Mouse (Mus musculus): ENCODE data around the gene 9530077C05Rik. TPM values are rescaled to one million over a fixed set of nuclear protein-coding genes. Genes with fewer than 3 reads are reported as not detected.

Gene 9530077C05Rik
- polyA plus RNA-seq, 1 experiment = 0.46 TPM

GRCm38 (mm10) chr9:22468170-22468898, 57.0 kb downstream of the 9530077C05Rik start:
- Histone ChIP-seq H3K27me3 (ENCODE audit: control insufficient read depth, insufficient read depth, insufficient read length) (no peaks in the 10 kb centered on the region), H3K4me3 (peak overlapping the region; percentile 39), H3K79me2 (ENCODE audit: control insufficient read depth, insufficient read depth) (peaks cover 13% of the 10 kb centered on the region), H3ac (ENCODE audit: control insufficient read depth, insufficient read length) (peak overlapping the region; percentile 87), H3K36me3 (ENCODE audit: control insufficient read depth, insufficient read depth) (no peaks in the 10 kb centered on the region), H3K4me2 (ENCODE audit: low read depth) (peak overlapping the region; percentile 72)
- TF ChIP-seq POLR2A (IDR thresholded peaks at IDR 0.05; ENCODE audit: insufficient read length, low read depth) (peak; percentile 96), SRF (IDR thresholded peaks at IDR 0.05; ENCODE audit: control insufficient read depth, insufficient read length, low read depth) (no peak), POLR2AphosphoS2 (IDR thresholded peaks at IDR 0.05; ENCODE audit: insufficient read length, low read depth) (peak; percentile 88), MYOD1 (IDR thresholded peaks at IDR 0.05; ENCODE audit: control insufficient read depth in 1 of 3, insufficient read length in 2 of 3, low read depth in 2 of 3) (no peak), USF1 (IDR thresholded peaks at IDR 0.05; ENCODE audit: low read depth) (no peak), CEBPB (IDR thresholded peaks at IDR 0.05; ENCODE audit: insufficient read depth, poor library complexity, severe bottlenecking) (no peak)

GRCm38 (mm10) chr9:22468899-22469259, 57.6 kb downstream of the 9530077C05Rik start:
- peak overlapping the region; percentile 39 for H3K4me3 ChIP-seq
- peak overlapping the region; percentile 72 for H3K4me2 ChIP-seq (ENCODE audit: low read depth)
- H3K36me3 ChIP-seq (ENCODE audit: control insufficient read depth, insufficient read depth) = no peaks in the 10 kb centered on the region
- no peak for TF ChIP-seq REST (IDR thresholded peaks at IDR 0.05; ENCODE audit: insufficient read depth, insufficient read length)
- TF ChIP-seq CEBPB (IDR thresholded peaks at IDR 0.05; ENCODE audit: insufficient read depth, poor library complexity, severe bottlenecking) = no peak
- no peaks in the 10 kb centered on the region for H3K27me3 ChIP-seq (ENCODE audit: control insufficient read depth, insufficient read depth, insufficient read length)
- no peak overlapping the region for H3ac ChIP-seq (ENCODE audit: control insufficient read depth, insufficient read length)
- peaks cover 13% of the 10 kb centered on the region for H3K79me2 ChIP-seq (ENCODE audit: control insufficient read depth, insufficient read depth)

GRCm38 (mm10) chr9:22469643-22470042, 58.3 kb downstream of the 9530077C05Rik start, which contains the start of gene Rp9:
Rp9 (minus strand) TSS chr9:22469743.
- TF ChIP-seq MAX (IDR thresholded peaks at IDR 0.05; ENCODE audit: low read depth) = no peak
- TF ChIP-seq POLR2A (IDR thresholded peaks at IDR 0.05; ENCODE audit: insufficient read length, low read depth) = no peak
- TF ChIP-seq E2F4 (IDR thresholded peaks at IDR 0.05; ENCODE audit: insufficient read depth) = no peak
- TF ChIP-seq POLR2AphosphoS2 (IDR thresholded peaks at IDR 0.05; ENCODE audit: insufficient read length, low read depth) = no peak

GRCm38 (mm10) chr9:22475424-22475868, 64.1 kb downstream of the 9530077C05Rik start, which contains the start of gene Bbs9:
Bbs9 (plus strand) TSS chr9:22475715.
- H3K27me3 ChIP-seq (ENCODE audit: control insufficient read depth, insufficient read depth, insufficient read length) = no peaks in the 10 kb centered on the region
- TF ChIP-seq POLR2A (IDR thresholded peaks at IDR 0.05; ENCODE audit: insufficient read length, low read depth) (peak; percentile 52), REST (IDR thresholded peaks at IDR 0.05; ENCODE audit: insufficient read depth, insufficient read length) (no peak)

More at GRCm38 (mm10) chr9:22469643-22470042, 58.3 kb downstream of the 9530077C05Rik start, which contains the start of gene Rp9:
- Histone ChIP-seq H3K4me2 (ENCODE audit: low read depth) (peak within 1 kb of the TSS; percentile 72), H3K36me3 (ENCODE audit: control insufficient read depth, insufficient read depth) (no peaks in the 10 kb centered on the region), H3K4me3 (peak within 1 kb of the TSS; percentile 39), H3K79me2 (ENCODE audit: control insufficient read depth, insufficient read depth) (peaks cover 13% of the 10 kb centered on the region), H3ac (ENCODE audit: control insufficient read depth, insufficient read length) (peak within 1 kb of the TSS; percentile 87), H3K27me3 (ENCODE audit: control insufficient read depth, insufficient read depth, insufficient read length) (no peaks in the 10 kb centered on the region)

GRCm38 (mm10) chr9:22476265-22476664, 65.0 kb downstream of the 9530077C05Rik start:
- no peaks in the 10 kb centered on the region for H3K79me2 ChIP-seq (ENCODE audit: control insufficient read depth, insufficient read depth)
- TF ChIP-seq TCF3 (IDR thresholded peaks at IDR 0.05; ENCODE audit: insufficient read length, low read depth) (no peak), USF1 (IDR thresholded peaks at IDR 0.05; ENCODE audit: low read depth) (peak; percentile 48), POLR2A (IDR thresholded peaks at IDR 0.05; ENCODE audit: insufficient read length, low read depth) (no peak), E2F4 (IDR thresholded peaks at IDR 0.05; ENCODE audit: insufficient read depth) (no peak)
- no peaks in the 10 kb centered on the region for H3K36me3 ChIP-seq (ENCODE audit: control insufficient read depth, insufficient read depth)
- peak overlapping the region; percentile 39 for H3K4me3 ChIP-seq
- peak overlapping the region; percentile 97 for H3K4me2 ChIP-seq (ENCODE audit: low read depth)
- no peaks in the 10 kb centered on the region for H3K27me3 ChIP-seq (ENCODE audit: control insufficient read depth, insufficient read depth, insufficient read length)
- H3ac ChIP-seq (ENCODE audit: control insufficient read depth, insufficient read length) = peak overlapping the region; percentile 1

More at GRCm38 (mm10) chr9:22475424-22475868, 64.1 kb downstream of the 9530077C05Rik start, which contains the start of gene Bbs9:
- Histone ChIP-seq H3K79me2 (ENCODE audit: control insufficient read depth, insufficient read depth) (no peaks in the 10 kb centered on the region), H3K4me2 (ENCODE audit: low read depth) (peak within 1 kb of the TSS; percentile 97), H3K4me3 (peak within 1 kb of the TSS; percentile 39), H3K36me3 (ENCODE audit: control insufficient read depth, insufficient read depth) (no peaks in the 10 kb centered on the region), H3ac (ENCODE audit: control insufficient read depth, insufficient read length) (peak within 1 kb of the TSS; percentile 1)

GRCm38 (mm10) chr9:22478946-22479345, 67.6 kb downstream of the 9530077C05Rik start:
- TF ChIP-seq MYOG (IDR thresholded peaks at IDR 0.05; ENCODE audit: control insufficient read depth in 1 of 3, insufficient read depth in 1 of 3, insufficient read length in 2 of 3, low read depth in 2 of 3) = no peak

More at GRCm38 (mm10) chr9:22478946-22479345, 67.6 kb downstream of the 9530077C05Rik start:
- no peak overlapping the region for H3K4me2 ChIP-seq (ENCODE audit: low read depth)
- H3K27me3 ChIP-seq (ENCODE audit: control insufficient read depth, insufficient read depth, insufficient read length) = no peaks in the 10 kb centered on the region
- no peaks in the 10 kb centered on the region for H3K36me3 ChIP-seq (ENCODE audit: control insufficient read depth, insufficient read depth)
- H3K4me3 ChIP-seq = no peak overlapping the region
- no peaks in the 10 kb centered on the region for H3K79me2 ChIP-seq (ENCODE audit: control insufficient read depth, insufficient read depth)
- H3ac ChIP-seq (ENCODE audit: control insufficient read depth, insufficient read length) = no peak overlapping the region

Measured in myocyte (in vitro differentiated cells).